Mouse (Mus musculus): ENCODE data around the gene Crebl2.
A peak's percentile ranks its signal among the peaks of the same experiment; 100 is the strongest.

The Crebl2 gene

DNA sequence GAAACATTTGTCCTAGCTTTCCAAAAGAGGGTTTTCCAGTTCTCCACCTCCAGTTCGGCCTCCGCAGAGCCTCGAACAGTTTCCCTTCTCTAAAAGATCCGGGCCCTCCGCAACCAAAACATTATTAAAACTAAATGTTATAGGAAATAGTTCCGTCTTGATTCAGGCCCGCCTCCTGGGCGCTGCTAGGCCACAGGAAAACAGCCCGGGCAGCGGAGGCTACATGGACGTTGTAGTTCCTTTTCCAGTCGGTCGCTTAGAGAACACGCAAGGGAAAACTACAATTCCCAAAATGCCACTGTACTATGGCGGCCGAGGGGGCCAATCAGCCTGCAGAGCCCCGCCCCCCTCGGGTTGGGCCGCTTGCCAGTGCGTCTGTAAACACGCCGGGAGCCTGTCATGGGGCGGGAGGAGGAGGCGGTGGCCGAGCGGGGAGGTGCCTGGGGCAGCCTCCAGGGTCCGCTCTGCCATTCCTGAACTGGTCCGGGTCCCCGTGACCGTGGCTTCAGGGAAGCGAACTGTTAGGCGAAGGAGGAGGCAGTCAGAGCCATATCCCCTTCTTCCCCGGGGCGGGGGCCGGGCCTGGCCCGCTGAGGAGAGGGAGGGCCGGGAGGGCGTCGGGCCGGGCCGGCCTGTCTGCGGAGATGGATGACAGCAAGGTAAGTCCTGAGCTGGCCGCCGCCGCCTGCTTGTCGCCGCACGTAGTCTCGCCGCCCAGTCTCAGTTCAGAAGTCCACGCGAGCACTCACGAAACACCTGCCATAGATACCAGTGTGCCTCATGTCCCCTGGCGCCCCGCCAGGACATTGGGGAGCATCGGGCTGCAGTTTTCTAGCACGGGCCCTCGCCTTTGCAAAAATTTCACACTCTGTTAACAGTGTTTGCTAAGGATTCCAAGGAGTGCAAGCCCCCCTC is at the start of gene Crebl2:
TSS of gene Crebl2 (plus strand) at position 369 of the 915 bp plus-strand sequence.
- peak; percentile 99 to 100 for DNase-seq (ENCODE audit: low spot score in 2 of 2)

DNA sequence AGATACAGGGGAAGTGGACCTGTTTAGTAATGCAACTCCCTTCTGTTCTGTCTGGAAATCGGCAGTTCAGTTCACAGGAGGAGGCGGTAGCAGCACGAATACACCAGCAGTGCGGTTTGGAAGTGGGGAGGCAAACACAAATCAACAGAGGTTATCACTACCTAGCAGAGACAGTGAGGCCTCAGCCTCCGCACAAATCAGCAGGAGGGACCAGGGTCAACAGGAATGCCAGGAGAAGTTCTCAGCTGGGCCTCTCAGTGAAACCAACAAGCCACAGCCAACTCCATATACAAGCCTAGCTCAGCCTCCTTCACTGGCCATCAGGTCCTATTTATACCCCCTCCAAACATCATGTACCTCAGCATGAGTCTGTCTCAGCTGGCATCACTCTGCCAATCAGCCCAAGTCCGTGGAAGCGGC is 48.5 kb upstream of the Crebl2 start:
- no peak for DNase-seq (ENCODE audit: low spot score in 2 of 2)

DNA sequence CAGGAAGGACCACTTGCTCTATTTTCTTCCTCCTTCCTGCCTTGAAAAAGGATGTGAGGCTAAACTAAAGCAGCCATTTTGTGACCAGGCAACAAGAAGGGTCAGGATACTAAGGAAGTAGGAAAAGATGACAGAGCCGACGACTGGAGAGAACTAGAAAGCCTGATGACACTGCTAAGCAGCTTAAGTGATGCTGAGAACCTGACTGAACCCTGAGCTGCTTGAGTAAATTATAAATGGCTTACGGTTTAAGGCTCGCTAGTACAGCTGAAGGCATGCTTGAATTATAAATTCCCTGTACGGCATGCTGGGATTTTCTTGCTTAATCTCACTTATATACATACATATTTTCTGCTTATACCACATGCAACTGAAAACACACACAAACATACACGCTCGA is 47.1 kb upstream of the Crebl2 start:
- no peak for DNase-seq (ENCODE audit: low spot score in 2 of 2)

DNA sequence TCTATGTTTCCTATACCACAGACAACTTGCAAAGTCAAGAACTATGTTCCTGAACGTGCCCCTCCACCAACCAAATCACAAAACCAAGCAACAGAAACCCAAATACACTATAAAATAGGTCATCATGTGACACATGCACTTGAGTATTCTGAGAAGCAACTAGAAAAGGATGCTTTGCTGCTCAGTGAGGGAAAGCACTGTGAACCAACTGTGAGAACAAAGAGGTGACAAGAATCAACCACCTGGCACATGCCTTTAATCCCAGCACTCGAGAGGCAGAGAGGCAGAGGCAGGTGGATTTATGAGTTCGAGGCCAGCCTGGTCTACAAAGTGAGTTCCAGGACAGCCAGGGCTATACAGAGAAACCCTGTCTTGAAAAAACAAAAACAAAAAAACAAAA is 43.5 kb upstream of the Crebl2 start:
- no peak for DNase-seq (ENCODE audit: low spot score in 2 of 2)

DNA sequence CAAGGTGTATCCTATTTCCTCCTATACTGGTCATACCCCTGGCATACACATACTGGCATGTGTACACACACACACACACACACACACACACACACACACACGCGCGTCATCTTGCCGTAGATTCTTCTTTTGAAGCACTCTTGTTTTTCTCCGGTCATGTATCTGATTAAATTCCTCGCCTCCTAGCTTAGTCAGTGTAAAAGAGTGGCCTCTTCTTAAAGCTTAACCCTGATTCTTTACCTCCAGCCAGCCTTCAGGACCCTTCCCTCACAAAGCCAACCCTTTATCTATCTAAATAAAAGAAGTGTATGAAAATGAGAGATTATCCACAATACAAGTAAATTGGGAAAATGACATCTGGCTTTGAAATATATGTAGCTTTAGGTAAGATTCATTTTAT is 40.9 kb upstream of the Crebl2 start:
- no peak for DNase-seq (ENCODE audit: low spot score in 2 of 2)

DNA sequence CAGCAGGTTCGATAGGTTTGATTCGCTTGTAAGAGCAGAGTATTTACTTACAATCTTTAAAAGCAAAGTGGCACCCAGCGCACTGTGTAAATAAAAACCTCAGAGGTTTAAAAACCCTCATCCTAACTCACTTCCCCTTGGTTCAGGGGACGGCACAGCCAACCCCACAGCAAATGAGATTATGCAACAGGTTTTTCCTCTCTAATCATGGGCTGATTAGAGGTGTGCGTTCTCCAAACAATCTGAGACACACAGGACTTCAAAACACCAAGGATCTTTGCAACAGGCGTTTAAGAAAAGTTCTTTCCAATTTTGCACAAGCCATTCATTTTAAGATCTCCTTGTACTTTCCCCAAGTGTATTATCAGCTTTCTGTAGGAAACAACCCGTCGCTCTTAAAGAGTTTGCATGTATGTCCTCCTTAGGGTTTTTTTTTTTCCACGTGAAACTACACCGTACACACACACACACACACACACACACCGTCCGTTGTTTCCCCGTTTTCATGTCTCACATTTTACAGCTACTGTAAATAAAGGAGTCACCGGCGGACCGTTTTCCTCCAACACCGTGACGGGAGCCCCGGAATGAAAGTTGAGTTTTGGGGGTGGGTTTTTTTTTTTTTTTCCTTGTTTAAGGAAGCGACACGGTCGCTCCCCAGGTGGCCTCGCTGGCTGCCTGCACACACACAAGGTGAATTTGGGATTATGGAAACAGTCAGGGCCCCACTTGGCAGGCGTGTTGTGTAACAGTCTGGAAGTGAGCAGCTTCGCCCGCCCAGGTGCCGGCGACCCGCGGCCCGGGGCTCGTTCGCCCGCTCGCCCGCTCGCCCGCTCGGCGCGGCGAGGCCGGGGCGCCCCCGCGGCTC is 38.5 kb upstream of the Crebl2 start:
- peak; percentile 38 to 43 for DNase-seq (ENCODE audit: low spot score in 2 of 2)

DNA sequence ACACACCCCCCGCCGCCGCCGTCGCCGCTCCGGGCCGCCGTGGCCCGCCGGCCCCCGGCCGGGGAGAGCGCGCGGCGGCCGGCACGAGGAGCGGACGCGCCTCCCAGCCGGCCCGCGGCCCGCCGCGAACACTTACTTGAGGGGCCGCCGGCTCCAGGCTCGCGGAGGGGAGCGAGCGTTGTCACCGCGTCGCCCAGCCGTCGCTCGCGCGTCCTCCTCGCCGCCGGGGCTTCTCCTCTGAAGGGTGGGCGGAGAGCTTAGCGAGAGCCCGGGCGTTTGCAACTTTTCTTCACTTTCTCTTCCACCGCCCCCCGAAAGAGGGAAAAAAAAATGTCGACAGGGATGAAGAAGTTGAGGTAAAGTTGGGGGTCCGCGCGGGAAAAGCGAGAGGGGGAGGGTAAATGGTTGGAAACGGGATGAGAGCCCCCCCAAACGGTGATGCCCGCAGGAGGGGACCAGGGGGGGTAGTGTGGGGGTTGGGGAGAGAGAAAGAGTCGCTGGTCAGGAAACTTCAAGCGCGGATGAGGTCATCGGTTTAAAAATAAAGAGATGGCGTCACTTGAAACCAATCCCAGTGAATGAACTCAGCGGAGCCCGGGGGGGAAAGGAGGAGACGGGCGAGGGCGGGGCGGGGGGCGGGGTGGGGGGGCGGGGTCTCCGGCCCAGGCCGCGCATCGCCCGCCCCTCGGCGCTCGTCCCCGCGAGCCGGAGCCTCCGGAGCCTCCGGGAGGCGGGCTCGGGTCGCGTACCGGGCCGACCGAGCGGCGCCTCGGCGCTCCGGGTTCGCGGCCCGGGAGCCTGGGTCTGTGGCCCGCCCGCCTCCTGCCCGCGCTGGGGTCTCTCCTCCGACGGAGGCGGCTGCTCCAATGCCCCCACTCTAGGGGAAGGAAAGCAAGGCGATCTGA is 37.6 kb upstream of the Crebl2 start, which contains the start of gene Dusp16:
TSS of gene Dusp16 (minus strand) at position 485 of the 905 bp plus-strand sequence.
- DNase-seq (ENCODE audit: low spot score in 2 of 2): peak; percentile 64 to 81

DNA sequence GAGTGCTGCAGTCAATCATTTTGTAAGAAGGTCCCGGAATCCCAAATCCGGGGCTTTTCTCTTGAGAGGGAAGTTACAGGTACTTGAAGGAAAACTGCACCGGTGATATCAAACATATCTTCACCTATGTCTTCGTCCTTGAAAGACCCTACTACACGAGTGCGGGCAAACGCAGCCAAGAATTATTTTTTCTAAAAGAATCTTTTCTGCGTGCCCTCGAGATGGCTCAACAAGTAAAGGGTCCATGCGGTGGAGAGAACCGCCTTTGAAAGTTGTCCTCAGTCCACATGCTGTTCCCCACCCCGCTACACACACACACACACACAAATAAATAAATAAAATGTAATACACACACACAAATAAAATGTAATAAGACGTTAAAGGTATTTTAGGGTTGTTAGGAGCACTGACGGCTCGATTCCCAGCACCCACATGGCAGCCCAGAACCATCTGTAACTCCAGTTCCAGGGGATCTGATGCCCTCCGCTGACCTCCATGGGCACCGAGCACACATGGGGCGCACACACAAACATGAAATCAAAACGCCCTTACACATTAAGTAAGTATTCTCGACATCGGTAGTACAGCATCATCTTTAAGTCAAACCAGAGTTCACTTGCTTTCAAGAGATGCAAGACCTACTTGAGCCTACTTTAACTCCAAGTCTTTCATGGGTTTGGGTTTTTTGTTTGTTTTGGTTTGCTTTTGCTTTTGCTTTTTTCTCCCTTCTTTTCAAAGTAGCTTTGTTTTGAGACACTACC is 36.7 kb upstream of the Crebl2 start:
- DNase-seq (ENCODE audit: low spot score in 2 of 2): no peak

DNA sequence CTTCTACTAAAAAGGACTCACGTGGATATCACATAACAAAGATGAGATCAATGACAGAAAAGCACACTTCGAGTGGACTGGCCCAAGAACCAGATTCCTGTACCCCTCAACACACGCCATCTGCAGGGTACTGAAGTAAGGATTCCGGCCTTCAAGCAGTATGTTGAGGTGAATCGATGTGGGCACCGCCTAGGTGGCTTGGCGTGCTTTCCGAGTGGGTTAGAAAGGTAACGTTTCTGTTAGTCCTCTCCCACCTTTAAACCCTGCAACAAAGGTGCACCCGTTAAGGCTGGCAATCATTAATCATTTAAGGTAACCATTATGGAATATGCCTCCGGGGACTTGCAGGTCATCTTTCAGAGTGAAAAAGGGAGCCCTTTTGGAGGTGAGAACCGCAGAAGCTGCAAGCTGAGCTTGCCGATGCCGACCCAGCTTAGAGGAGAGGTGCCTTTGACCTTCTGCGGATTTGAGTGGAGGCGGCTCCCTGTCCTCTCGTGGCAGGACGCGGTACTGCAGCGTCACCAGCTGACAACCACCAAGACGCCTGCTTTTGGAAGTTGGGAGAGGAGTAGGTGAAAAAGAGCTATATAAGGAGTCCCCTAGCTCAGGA is 35.9 kb upstream of the Crebl2 start:
- peak; percentile 83 to 90 for DNase-seq (ENCODE audit: low spot score in 2 of 2)

DNA sequence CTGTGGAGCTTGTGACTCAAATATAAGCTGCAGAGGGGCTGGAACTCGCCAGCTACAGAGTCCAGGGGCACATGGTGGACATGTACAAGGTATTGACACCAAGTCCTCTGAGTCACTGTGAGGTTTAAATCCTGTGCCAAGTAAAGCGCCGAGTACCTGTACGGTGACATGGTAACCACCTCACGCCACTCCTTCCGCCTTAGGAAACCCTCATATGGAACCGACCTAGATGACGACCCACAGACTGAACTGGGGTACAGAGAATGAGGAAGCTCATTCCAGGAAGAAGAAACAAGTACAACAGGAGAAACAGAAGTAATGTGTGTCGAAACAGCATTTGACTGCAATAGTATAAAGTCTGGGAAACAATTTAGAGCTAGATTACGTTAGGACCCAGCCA is 33.7 kb upstream of the Crebl2 start:
- DNase-seq (ENCODE audit: low spot score in 2 of 2): no peak

DNA sequence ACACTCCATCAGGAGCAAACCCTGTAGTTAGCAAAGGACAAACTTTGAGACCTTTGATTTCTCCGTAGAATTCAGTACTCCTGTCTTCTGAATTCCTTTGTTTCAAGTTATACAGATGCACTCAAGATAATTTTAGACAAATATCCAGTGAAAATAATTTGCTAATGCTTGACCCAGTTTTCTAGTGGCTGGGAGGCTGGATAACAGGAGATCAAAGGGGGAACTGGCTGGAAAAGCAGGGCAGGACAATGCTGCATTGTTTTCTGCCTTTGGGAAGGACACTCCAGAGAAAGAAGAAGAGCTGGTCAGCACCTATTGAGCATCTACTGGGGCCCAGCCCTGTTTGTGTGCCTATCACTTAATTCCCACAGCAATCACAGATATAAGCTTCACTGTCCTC is 28.5 kb upstream of the Crebl2 start:
- no peak for DNase-seq (ENCODE audit: low spot score in 2 of 2)

DNA sequence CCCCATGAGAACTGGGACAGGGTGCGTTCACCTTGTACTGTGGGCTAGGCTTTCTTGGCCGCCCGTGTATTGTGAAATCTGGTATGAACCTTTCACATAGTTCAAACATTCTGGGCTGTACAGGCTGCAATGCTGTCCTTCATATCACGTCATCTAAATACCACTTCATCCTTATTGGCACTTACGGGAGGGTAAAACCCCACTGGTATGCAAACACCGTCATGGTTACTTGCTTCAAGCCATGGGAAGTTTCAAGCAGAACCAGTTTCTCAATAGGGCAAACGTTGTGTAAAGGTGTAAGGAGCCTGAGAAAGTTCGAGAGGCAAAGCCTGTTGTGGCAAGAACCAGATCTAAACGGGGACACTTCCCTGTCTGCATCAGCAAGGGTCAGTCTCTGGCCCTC is 27.3 kb upstream of the Crebl2 start:
- no peak for DNase-seq (ENCODE audit: low spot score in 2 of 2)

DNA sequence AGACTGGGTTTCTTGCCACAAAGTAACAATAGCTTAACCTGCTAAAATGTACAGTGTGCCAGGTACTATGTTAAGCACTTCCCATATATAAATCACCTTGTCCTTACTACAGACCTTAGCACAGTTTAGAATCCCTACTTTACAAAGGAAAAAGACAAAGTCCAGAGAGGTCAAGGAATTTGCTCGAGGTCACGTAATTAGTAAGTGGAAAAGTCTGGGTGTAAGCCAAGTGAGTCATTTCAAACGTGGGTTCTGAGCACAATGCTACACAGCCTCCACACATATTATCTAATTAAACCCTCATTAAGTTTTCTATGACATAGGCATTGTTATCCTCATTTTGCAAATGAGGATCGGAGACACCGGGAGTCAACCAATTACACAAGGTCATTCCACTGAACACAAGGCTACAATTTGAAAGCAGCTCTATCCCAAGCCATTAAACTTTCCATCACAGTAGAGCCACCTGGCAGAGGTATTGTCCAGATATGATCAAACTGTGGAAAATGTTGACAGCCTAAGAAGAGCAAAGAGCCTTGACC is 25.1 kb upstream of the Crebl2 start:
- no peak for DNase-seq (ENCODE audit: low spot score in 2 of 2)

DNA sequence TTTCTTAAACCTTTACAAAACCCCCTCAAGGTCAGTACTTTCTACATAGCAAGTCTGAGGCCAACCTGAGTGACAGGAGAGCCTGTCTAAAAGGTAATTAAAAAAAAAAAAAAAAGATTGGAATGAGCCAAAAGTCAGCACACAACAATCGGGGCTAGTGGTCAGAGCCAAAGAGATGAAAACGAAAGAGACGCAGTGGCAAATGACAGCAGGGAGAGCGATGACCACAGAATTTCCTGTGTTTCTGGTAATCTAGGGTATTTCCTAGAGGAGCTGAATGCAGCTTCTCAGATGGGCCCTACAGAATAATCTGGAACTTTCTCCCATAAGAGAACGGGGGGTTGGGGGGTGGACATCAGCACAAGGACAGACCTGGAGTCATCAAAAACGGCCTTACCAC is 23.8 kb upstream of the Crebl2 start:
- no peak for DNase-seq (ENCODE audit: low spot score in 2 of 2)

DNA sequence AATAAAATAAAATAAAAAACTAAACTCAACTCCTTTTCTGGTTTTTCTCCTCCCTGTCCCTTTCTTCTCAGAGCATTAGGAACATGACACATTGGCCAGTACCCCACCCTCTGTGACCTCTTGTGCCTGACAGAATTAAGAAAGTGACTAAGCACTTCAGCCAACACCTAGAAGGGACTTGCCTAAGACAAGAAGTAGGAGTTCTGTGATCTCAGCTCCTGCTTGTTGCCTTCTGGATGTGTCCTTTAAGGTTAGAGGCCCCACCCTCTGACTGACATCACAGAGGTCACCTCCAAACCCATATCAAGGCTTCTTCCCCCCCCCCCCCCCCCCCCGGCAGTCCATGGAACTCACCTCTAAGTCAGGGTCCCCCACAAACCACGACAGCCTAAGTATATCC is 22.9 kb upstream of the Crebl2 start:
- DNase-seq (ENCODE audit: low spot score in 2 of 2): no peak

DNA sequence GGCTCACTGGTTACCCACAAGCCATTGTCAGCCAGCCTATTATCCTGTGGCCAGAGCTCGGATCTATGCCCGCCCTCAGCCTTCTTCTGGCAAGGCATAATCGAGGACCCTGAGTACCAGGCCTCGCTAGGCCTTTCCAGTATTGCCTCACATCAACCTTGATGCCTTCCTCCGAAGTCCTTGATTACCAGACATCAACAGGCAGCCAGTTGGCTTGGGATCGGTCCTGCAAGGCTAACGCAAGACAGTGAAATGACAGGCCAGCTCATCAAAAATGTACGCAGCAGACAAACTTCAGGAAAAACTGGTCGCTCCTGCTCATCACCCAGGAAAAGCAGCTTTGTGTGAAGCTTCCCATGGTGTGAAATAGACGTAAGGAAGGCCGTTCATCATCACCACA is 22.2 kb upstream of the Crebl2 start:
- no peak for DNase-seq (ENCODE audit: low spot score in 2 of 2)

DNA sequence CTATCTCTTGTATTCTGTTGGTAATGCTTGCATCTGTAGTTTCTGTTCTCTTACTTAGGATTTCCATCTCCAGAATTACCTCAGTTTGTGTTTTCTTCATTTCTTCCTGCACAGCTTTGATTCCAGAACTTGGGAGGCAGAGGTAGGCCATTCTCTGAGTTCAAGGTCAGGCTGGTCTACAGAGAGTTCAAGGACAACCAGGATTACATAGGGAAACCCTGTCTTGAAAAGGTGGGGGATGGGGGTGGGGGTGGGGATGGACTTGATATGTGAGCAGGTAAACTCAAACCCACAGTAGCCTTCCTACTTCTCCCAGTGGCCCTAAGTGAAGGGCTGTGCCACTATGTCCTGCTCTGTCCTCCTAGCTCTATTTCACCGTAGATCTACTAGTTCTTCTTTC is 16.9 kb upstream of the Crebl2 start:
- no peak for DNase-seq (ENCODE audit: low spot score in 2 of 2)

DNA sequence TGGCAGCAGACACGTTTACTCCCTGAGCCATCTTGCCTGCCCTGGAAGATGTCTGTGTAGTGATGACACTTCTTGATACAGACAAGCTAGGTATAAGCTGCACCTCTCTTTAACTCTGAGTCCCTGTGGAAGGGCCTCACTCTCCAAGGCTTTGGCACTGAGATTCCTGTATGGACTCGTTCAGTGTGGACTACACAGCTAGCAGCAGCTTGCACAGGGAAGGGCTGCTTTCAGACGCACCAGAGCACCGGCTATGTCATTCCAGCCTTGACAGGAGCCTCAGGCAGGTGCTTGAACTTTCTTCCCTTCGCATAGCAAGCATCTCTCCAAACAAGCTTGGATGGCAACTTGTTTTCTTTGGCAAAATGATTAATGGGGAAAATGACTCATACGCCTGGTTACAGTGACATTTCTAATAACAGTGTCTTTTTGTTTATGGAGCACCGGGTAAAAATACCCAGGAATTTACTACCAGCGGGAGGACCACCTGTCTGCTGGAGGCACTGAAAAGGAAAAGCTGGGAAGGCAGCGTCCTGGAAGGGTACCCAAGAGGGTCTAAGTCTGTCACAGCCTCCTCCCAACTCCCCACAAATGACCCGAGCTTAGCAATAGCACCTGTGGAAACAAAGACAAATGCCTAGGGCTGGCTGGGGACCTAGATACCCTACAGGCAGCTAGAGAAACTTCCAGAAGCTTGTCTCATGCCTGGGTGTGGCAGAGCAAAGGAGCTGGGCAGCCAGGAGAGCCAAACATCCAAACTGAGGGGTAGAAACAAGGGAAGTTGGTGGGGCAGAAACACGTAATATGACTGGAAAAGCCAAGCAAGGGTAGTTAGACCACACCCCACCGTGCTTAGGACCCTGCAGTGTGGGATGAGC is 12.7 kb upstream of the Crebl2 start:
- no peak for DNase-seq (ENCODE audit: low spot score in 2 of 2)

DNA sequence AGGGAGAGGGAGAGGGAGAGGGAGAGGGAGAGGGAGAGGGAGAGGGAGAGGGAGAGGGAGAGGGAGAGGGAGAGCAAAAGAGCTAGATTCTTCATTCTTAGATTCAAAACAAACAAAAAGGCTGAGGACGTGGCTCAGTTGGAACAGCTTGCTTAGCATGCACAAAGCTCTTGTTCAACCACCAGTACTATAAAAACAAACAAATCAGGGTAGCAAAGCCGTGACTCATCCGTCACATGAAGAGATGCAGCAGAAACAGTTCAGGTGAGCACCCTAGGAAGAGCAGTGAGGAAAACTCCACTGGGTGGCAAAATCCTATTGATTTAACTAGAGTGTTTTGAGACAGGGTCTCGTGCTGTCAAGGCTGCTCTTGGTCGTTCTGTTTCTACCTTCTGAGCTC is 10.2 kb upstream of the Crebl2 start:
- DNase-seq (ENCODE audit: low spot score in 2 of 2): no peak

Measured in spleen, postnatal 10 days (tissue).